Mouse (Mus musculus) heart, postnatal 14 days (tissue): Measurements from ENCODE around the gene Clec2d. TPM values are rescaled to one million over a fixed set of nuclear protein-coding genes. Genes with fewer than 3 reads are reported as not detected.

Source experiments
- DNase-seq, 2 experiments: peaks; one replicate each; pipeline ENCODE4 v3.0.0; 2021 to 2022
- intact Hi-C: fragments of 180-260 bp; cut with DNase I; formaldehyde crosslinking; loops from one replicate; pipeline ENCODE4 v1.15.1; 2025
- total RNA-seq, 2 experiments: library from RNA; stranded (reverse); gene quantifications; 2 replicates each; pipeline ENCODE4 v1.2.3; 2021

Clec2d gene
- total RNA-seq, 2 experiments from 2014 or later: 43.5 to 46.0 TPM

DNA sequence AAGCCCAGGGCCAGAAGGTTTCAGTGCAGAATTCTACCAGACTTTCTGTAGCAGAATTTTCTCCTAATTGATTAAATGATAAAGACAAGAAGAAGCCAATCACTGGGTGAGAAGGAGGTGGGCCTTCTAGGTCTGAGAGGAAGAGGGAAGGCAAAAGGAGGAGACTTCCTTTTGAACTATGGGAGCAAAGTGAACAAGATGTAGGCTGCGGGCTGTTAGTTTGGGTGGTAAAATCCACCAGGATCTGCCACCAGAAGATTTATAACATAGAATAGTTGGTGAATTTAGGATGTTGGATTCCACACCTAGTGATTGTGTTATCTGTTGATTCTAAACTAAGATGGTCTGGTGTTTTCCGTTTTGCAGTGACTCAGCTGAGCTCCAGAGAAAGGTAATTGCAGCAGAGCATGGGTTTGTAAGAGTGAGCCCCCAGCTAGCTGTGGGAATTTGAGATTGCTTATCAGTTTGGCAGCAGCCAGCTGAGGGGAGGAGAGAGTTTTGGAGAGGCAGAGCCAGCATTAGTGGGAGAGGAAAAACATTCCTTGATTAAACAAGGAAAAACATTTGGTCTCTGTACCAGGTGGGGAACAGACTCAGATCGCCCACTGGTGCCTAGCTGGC, 39.6 kb downstream of the Clec2d start:
- DNase-seq: no peak
- intact Hi-C loops: no loop called here

- intact Hi-C loops: no loop called here
- DNase-seq: no peak
These were observed 40.6 kb downstream of the Clec2d start for GRCm38 (mm10) chr6:129221053-129221452.

DNA sequence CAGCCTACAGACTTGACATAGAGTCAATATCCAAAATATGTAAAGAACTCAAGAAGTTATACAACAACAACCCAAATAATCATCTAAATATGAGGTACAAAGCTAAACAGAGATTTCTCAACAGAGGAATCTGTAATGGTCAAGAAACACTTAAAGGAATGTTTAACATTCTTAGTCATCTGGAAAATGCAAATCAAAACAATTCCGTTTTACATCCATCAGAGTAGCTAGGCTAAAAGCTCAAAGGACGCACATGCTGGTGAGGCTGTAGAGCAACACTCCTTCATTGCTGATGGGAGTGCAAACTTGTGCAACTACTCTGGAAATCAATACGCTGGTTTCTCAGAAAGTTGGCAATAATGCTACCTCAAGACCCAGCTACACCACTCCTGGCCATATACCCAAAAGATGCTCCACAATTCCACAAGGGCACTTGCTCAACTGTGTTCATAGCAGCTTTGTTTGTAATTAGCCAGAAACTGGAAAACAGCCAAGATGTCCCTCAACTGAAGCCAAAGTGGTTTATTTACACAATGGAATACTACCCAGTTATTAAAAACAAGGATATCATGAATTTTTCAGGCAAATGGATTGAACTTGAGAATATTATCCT, 41.9 kb downstream of the Clec2d start:
- intact Hi-C loops: no loop called here
- no peak for DNase-seq

GRCm38 (mm10) chr6:129223611-129224010, 43.2 kb downstream of the Clec2d start:
- no peak for DNase-seq
- intact Hi-C loops: no loop called here

GRCm38 (mm10) chr6:129224090-129224489, 43.7 kb downstream of the Clec2d start:
- no peak for DNase-seq
- intact Hi-C loops: no loop called here

DNA sequence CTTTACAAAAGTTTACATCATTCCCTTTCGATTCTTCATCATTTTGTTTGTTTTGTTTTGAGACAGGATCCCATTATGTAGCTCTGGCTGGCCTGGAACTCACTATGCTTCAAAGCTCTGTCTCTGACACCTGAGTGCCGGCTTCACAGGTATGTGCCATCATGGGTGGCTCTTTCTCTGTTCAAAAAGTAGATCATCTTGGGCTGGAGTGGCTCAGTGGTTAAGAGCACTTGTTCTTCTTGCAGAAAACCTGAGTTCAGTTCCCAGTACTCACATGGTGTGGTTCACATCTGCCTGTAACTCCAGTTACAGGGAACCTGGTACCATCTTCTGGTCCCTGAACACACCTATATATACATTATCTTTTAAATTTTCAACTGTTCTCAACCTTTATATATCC, 44.7 kb downstream of the Clec2d start:
- intact Hi-C loops: no loop called here
- DNase-seq: no peak

DNA sequence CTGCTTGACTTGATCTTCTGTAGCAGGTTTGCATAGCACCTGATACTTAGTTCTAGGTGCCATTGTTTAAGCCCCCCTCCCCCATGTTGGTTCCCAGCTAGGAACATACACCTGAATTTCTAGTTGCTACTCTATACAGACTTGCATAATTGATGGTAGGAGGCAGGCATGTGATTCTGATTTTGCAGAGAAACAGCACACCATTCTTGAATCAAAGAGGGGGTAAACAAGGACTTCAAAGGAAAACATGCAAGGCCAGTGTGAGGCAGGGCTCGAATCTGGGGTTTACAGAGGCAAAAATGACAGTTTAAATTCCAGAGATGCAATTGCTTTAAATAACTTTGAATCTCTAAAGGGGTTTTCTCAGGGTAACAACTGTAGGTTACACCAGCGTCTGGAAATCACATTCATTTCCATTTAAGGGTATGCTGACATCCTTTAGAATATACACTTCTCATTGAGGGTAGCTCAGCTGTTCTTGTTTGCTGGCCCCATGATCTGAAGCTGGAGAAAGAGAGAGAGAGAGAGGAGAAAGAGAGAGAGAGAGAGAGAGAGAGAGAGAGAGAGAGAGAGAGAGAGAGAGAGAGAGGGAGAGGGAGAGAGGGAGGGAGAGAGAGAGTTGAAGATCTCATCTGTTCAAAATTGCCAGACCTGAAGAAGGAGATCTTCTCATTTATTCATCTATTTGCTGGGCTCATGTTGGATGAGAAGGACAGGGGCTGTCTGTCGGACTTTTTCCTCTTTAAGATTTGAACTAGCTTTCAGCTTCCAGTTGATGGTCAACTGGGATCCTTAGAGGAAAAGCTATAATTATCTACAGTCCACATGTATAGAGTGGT, 48.7 kb downstream of the Clec2d start:
- intact Hi-C loops: no loop called here
- no peak for DNase-seq

DNA sequence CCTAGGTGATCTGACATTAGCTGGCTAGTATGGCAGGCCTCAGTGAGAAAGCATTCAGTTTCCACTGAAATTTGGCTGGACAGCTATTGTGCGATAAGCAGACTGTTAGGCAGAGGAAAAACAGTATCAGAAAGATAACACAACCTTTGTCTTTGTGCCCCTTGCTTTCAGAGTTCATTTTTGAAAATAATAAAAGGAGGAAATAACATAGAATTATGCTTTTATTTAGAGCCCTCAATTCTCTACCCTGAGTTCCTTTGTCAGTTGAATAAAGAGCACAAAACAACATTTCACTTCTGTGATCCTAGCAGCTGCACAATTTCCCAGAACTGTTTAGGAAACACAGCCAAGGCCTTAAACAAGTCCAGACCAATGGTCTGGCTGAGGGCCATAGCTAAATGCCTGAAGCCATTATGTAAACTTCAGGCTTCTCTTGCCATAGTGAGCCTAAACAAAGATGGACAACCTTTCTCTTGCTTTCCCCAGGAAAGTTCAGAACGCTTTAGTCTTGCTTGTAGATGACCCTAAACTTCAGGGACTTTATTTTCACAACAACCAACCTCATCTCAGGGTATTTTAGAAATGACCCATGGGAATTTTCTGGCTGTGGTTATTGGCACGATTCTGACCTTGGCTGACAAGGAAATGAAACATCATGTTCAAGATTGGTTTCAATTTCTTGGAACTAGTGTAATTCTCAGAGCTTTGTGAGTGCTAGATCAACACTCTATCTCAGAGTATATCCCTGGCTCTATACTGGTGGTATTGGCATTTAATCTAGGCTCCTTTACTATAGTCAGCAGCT, 49.6 kb downstream of the Clec2d start:
- DNase-seq: peak; percentile 69 to 81
- intact Hi-C loops: no loop called here

DNA sequence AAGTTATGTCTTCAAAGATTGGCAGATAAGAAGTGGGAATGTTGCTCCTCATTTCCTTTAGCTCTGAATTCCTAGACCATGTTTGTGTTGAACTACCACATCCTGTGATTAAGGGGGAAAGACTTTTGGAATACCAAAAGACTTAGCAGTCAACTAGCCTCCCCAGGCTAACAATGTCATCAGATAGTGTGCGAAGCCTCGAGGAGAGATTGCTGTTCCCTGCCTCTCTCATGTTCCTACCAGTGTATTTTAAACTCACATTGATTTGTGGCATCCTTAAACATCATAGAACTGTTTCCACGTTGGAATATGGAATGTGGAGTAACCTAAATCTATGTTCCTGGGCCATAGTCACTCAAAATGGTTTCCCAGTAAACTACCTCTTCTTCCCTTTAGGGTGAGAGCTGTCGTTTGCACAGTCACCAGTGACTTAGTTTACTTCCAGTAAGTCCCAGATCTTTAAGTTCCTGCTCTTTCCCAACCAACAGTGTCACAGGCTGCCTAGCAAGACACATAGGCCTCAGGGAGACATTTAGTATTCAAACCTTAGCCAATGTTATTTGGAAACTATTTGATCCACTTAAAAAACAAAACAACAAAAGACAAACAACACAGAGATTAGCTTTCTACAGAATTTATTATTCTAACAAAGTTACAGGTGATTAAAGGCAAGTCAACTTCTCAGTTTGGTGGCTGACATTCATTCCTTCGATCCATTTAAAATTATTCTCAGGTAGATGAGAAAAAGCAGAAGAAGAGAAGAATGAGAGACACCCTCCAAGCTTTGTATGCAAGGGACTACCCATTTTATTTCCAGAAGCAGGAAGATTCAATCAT, 51.8 kb downstream of the Clec2d start:
- no peak for DNase-seq
- intact Hi-C loops: no loop called here

- peak in 1 of 2 experiments; percentile 41 for DNase-seq
- intact Hi-C loops: no loop called here
These were observed 52.4 kb downstream of the Clec2d start for GRCm38 (mm10) chr6:129232842-129233205.

DNA sequence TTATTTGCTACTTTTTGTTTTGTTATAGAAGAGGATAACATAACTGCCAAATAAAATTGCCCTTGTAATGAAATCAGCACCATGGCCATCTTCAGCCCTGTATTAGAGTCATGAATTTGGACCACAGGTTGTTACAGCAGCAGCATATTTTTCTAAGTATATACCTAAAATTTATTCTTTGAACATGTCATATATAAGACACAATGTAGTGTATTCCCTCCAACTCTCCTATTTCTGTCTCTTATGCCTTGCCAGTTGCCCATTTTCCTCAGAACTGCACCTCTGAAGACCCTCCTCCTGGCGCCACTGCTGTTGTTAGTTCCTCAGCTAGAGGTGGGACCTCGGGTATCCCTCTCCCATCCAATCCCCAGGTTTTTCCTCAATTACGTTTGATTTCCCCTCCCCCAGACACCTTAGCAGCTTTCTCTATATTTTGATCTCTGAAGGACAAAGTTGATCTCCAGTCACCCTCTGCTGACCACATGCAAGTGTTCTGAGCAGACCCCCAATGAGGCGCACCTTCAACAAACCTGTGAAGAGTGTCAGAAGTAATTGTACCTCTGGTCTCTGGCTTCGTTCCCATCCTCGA, 53.0 kb downstream of the Clec2d start:
- DNase-seq: no peak
- intact Hi-C loops: no loop called here

DNA sequence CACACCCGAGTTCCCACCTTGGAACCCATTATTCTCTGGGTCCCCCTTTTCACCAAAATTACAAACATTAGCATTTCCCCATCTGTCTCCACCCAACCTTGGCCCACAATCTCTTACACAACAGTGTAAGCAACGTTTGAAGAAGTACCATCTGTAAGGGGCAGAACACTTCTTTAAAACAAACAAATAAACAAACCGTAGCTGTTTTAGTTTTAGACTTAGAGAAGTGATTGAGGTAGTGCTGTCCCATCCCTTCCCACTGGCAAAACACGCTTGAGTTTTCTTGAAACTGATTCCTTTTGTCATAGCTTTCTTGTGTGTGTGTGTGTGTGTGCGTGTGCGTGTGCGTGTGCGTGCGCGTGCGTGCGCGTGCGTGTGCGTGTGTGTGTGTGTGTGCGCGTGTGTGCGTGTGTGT, 53.5 kb downstream of the Clec2d start:
- DNase-seq: no peak
- intact Hi-C loops: no loop called here

DNA sequence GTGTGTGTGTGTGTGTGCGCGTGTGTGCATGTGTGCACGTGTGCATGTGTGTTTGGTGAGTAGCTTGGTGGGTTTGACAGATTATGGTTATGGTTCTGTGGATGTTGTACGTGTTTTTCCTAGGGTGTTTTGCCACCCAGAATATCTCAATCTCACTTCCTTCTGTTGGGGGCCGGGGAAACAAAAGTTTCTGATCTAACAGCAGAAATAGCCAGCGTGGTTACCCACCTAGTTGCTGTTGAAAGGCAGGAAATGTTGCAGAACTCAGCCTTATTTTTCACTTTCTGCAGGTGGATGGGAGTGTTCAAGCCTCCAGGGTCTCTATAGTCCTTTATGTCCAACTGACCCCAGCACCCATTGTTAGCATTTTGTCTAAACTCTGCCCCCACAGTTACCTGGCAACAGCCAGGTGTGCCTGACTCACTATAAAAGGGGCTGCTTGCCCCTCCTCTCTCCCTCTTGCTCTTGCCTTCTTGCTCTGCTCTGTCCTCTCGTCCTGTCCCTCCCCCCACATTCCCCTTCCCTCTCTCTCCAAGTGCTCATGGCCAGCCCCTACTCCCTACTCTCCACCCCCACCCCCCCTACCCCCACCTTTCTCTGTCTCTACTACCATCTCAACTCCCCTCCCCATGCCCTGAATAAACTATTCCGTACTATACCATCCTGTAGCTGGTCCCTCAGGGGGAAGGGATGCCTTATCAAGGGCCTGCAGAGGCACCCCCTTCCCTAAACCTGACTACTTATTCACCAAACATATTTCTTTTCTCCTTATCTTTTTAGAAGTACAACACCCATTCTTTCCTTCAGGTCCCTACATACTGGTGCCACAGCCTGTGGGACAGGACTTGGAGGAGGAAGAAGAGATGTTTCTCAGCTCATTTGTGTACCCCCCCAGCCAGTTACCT, 54.3 kb downstream of the Clec2d start:
- no peak for DNase-seq
- intact Hi-C loops: loop anchor here (1.0 kb wide), 1 partner anchor 53 kb away; no protein-coding TSS in a partner anchor

DNA sequence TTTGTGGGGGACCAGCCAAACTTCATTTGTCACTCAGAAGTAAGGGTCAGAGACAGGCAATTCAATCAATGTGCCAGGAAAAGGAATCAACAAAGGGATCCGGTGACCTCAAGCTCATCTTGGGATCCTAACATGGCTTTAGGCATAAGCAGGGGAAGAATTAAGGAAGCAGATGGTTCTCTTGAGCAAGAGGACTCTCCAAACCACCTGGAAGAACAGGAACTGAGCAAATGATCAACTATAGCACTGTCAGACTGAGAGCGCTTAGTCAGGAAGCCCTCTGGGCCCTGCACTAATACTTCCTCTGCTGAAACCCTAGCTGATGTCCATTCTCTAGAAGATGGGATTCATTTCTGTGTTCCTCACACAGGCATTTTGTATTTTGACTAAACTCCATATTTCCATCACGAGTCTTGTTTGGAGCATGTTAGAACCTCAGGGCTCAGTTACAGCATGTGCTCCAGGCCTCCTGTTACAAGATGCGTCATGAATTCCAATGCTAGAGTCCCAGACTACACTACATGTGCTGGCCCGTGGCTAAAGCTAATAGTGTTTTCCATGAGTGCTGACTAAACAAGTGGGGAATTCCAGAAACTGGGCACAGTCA, 55.5 kb downstream of the Clec2d start:
- DNase-seq: no peak
- intact Hi-C loops: loop anchor here (1.0 kb wide), 1 partner anchor 55 kb away; no protein-coding TSS in a partner anchor
